Mouse (Mus musculus) embryonic facial prominence, embryonic 14.5 days (tissue): ENCODE results near the gene Inpp5e. TPM values are rescaled to one million over a fixed set of nuclear protein-coding genes. Genes with fewer than 3 reads are reported as not detected.
A peak's percentile ranks its signal among the peaks of the same experiment; 100 is the strongest.

ENCODE experiments used
- ATAC-seq: fragments of 200-750 bp; cut with Nextera tagmentation; 2 replicates; pipeline ENCODE4 v1.8.0; 2017; ENCODE audit warnings: low read depth, moderate number of reproducible peaks, moderate TSS enrichment
- DNase-seq: peaks from one replicate; pipeline ENCODE4 v3.0.0-alpha.2; 2015; ENCODE audit warnings: low spot score
- H3K27ac ChIP-seq: fragments of 300-500 bp; sonication (generic); replicated peaks from 2 replicates; pipeline ENCODE4 v1.5.1; 2014; ENCODE audit warnings: low read depth, mild to moderate bottlenecking, low read length, moderate library complexity
- H3K27me3 ChIP-seq: fragments of 300-500 bp; sonication (generic); replicated peaks from 2 replicates; pipeline ENCODE4 v1.6.1; 2014; ENCODE audit warnings: low read length; ENCODE audit not compliant: control insufficient read depth, insufficient read depth
- H3K36me3 ChIP-seq: fragments of 300-500 bp; sonication (generic); 2 replicates; pipeline ENCODE4 v1.6.1; 2014; ENCODE audit warnings: low read length, mixed read lengths; ENCODE audit not compliant: control insufficient read depth, insufficient read depth
- H3K4me1 ChIP-seq: fragments of 300-500 bp; sonication (generic); 2 replicates; pipeline ENCODE4 v1.6.1; 2014; ENCODE audit warnings: antibody characterized with exemption, low read length; ENCODE audit not compliant: control insufficient read depth, insufficient read depth
- H3K4me2 ChIP-seq: fragments of 300-500 bp; sonication (generic); 2 replicates; pipeline ENCODE4 v1.6.1; 2014; ENCODE audit warnings: low read depth, mild to moderate bottlenecking, low read length, moderate library complexity, mixed read lengths
- H3K4me3 ChIP-seq: fragments of 300-500 bp; sonication (generic); 2 replicates; pipeline ENCODE4 v1.5.1; 2014; ENCODE audit warnings: low read depth, mild to moderate bottlenecking, low read length
- H3K9ac ChIP-seq: fragments of 300-500 bp; sonication (generic); 2 replicates; pipeline ENCODE4 v1.6.1; 2014; ENCODE audit warnings: low read depth, mild to moderate bottlenecking, low read length, moderate library complexity, mixed read lengths
- H3K9me3 ChIP-seq: fragments of 300-500 bp; sonication (generic); 2 replicates; pipeline ENCODE4 v1.6.1; 2016; ENCODE audit warnings: low read length; ENCODE audit not compliant: control insufficient read depth
- WGBS: fragments of 180-500 bp; shearing (Covaris S2); extraction: QIAGEN DNeasy Blood & Tissue Kit; methylation state at CpG from one replicate; pipeline ENCODE4 v1.1.7; 2014; 5-methylcytosine and 5-hydroxymethylcytosine counted together
- polyA plus RNA-seq: library from polyadenylated mRNA; unstranded; fragments of >200 nt; fragmentation: Nextera tagmentation; extraction: Ambion mirVana; gene quantifications from 2 replicates; pipeline ENCODE4 v1.2.1, GENCODE M21; 2014

Gene Inpp5e
- polyA plus RNA-seq, 1 experiment from 2014 or later, result 17.8 TPM

DNA sequence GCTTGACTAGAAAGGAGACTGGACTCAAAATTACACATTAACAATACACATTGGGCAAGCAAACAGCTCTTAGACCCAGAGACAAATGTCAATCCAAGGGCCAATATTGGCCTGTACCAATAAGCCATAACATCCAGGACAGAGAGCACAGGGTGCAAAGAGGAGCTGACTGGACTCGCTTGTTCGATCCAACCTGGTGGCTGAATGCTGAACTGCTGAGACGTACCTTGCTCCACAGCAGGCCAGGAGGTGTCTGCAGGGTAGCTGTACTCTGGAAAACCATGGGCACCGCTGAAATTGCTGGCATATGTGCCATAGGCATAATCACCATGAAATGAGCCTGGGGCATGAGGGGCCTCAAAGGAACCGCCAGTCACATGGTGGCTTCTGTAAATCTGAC is 20.8 kb upstream of the Inpp5e start:
- 92% methylated on average over 5 of the region's 5 CpGs for WGBS
- H3K4me2 ChIP-seq, result no peak overlapping the region
- no peak overlapping the region for H3K27ac ChIP-seq
- H3K4me3 ChIP-seq, result no peak overlapping the region
- DNase-seq (no peak), ATAC-seq (no peak)
- no peaks in the 10 kb centered on the region for H3K27me3 ChIP-seq
- peaks cover 96% of the 10 kb centered on the region for H3K36me3 ChIP-seq
- no peaks in the 10 kb centered on the region for H3K9me3 ChIP-seq
- H3K4me1 ChIP-seq, result no peaks in the 10 kb centered on the region
- H3K9ac ChIP-seq, result no peak overlapping the region

DNA sequence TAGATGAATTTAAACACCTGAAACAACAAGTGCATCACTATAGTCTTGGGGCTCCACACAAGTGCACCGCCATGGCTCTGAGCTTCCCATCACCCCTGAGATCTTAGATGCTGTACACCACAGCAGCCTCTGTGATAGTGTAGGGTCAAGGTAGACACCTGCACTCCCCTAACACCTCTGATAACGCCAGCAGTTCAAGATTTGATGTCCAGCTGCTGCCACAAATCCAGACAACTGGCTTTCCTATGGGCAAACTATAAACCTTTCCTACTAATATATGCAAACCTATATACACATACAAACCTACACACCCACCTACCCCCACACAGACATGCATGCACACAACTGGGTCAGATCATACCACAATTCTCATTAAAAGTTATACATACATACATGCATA is 15.5 kb upstream of the Inpp5e start:
- DNase-seq (no peak), ATAC-seq (no peak)
- WGBS, result 91% methylated on average over 2 of the region's 2 CpGs
- H3K4me3 ChIP-seq, result no peak overlapping the region
- no peaks in the 10 kb centered on the region for H3K27me3 ChIP-seq
- no peak overlapping the region for H3K9ac ChIP-seq
- H3K27ac ChIP-seq, result no peak overlapping the region
- H3K9me3 ChIP-seq, result no peaks in the 10 kb centered on the region
- H3K4me1 ChIP-seq, result no peaks in the 10 kb centered on the region
- peaks cover 97% of the 10 kb centered on the region for H3K36me3 ChIP-seq
- H3K4me2 ChIP-seq, result no peak overlapping the region

DNA sequence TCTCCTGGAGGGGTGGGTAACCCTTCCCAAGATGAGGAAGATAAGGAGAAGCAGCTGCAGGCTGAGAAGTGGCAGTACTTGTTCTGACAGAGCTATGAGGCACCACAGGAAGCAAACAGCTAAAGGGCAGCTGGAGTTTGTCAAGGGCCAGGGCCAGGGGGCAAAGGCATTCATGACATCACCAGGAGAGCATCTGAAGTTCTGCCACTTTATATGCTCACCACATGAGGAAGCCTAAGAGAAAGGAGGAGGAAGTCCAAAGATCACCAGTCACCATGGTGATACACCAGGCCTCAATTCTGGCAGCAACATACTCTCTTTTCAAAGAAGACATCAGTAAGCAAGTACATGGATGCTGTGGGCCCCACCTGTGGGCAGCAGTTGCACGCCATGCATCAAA is 14.1 kb upstream of the Inpp5e start:
- no peak for DNase-seq
- no peaks in the 10 kb centered on the region for H3K4me1 ChIP-seq
- no peak overlapping the region for H3K9ac ChIP-seq
- H3K36me3 ChIP-seq, result peaks cover 97% of the 10 kb centered on the region
- H3K27ac ChIP-seq, result no peak overlapping the region
- no peaks in the 10 kb centered on the region for H3K9me3 ChIP-seq
- no peaks in the 10 kb centered on the region for H3K27me3 ChIP-seq
- H3K4me3 ChIP-seq, result no peak overlapping the region
- no peak for ATAC-seq
- WGBS, result 73% methylated on average over 1 of the region's 1 CpGs
- H3K4me2 ChIP-seq, result no peak overlapping the region

DNA sequence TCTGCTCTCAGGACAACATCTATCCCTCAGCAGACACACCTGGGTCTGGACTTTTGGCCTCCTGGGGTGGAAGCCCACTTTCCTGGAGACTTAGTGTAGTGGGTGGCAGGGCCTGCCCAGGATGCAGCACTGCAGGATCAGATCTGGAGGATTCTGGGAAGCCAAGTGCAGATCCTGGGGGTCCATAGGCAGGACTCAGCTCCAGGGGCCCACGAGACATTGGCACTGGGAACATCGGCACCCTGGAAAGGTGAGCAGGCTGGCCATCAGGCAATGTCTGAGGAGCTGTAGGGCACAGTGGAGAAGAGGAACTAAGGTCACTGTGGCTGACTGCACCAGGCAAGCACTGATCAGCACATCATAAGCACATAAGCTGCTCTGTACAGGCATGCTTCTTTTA is 13.0 kb upstream of the Inpp5e start:
- Histone ChIP-seq H3K9me3 (no peaks in the 10 kb centered on the region), H3K4me1 (no peaks in the 10 kb centered on the region), H3K4me2 (no peak overlapping the region), H3K36me3 (peaks cover 99% of the 10 kb centered on the region), H3K27ac (no peak overlapping the region), H3K9ac (no peak overlapping the region), H3K27me3 (no peaks in the 10 kb centered on the region), H3K4me3 (no peak overlapping the region)
- DNase-seq (no peak), ATAC-seq (no peak)
- 95% methylated on average over 2 of the region's 2 CpGs for WGBS

DNA sequence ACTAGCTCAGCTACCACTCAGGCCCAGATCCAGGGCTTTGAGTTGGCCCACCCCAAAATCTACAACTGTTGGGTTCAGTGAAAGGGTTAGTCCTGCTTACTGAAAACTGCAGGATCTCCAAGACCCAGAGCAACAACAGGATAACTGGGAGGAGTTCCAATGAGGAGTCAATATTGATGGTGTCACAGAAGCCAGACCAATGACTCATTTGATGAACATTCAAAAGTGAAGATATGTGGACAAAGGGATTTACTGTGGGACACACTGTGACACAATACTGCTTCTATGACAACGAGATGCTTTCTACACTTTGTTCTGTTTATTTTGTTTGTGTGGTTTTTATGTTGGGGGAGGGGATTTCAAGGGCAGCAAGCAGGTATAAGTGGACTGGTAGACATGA is 9.1 kb upstream of the Inpp5e start:
- DNase-seq (no peak), ATAC-seq (no peak)
- H3K4me2 ChIP-seq, result no peak overlapping the region
- 81% methylated on average over 1 of the region's 1 CpGs for WGBS
- H3K9me3 ChIP-seq, result no peaks in the 10 kb centered on the region
- H3K4me1 ChIP-seq, result no peaks in the 10 kb centered on the region
- H3K36me3 ChIP-seq, result peaks cover 100% of the 10 kb centered on the region
- no peak overlapping the region for H3K9ac ChIP-seq
- H3K27me3 ChIP-seq, result no peaks in the 10 kb centered on the region
- no peak overlapping the region for H3K27ac ChIP-seq
- H3K4me3 ChIP-seq, result no peak overlapping the region

DNA sequence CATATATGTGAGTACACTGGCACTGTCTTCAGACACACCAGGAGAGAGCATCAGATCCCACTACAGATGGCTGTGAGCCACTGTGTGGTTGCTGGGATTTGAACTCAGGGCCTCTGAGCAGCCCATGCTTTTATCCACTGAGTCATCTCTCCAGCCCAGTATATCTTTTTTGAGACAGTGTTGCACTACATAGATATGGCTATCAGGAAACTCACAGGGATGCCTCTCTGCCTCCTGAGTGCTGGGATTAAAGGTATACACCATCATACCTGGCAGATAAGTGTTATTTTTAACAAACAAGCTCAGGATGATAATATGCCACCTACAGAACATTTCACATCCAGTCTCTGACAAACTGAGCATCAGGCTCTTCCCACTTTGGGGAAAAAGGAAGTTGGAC is 8.1 kb upstream of the Inpp5e start:
- Histone ChIP-seq H3K4me2 (no peak overlapping the region), H3K36me3 (peaks cover 99% of the 10 kb centered on the region), H3K4me3 (no peak overlapping the region), H3K9ac (no peak overlapping the region), H3K27ac (no peak overlapping the region), H3K9me3 (no peaks in the 10 kb centered on the region), H3K27me3 (no peaks in the 10 kb centered on the region), H3K4me1 (no peaks in the 10 kb centered on the region)
- ATAC-seq, result no peak
- DNase-seq, result no peak

DNA sequence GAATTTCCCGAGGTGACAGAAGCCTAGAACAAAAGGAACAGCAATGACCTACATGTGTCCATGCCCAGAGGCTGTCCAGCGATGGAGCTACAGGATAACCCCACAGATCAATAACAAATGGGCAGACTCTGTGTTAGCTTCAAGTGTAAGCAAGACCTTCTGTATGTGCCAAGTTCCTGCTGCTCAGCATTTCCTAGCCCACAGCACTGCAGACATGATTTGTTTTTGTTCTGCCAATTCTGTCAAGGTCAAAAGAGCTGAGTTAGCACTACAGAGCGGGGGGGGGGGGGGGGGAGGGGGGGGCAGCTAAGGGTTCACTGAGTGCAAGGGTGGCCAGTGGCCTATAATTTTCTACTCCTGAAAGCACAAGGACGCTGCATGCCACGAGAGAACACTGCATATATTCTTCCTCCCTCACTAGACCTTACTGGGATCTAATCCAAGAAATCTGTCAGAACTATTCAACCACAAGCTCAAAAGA is 2.0 kb upstream of the Inpp5e start:
- Histone ChIP-seq H3K4me3 (no peak overlapping the region), H3K4me1 (peaks cover 25% of the 10 kb centered on the region), H3K4me2 (no peak overlapping the region), H3K36me3 (peaks cover 68% of the 10 kb centered on the region), H3K27ac (peak overlapping the region; percentile 48), H3K9me3 (no peaks in the 10 kb centered on the region), H3K27me3 (no peaks in the 10 kb centered on the region), H3K9ac (no peak overlapping the region)
- peak; percentile 77 for DNase-seq
- WGBS, result 69% methylated on average over 4 of the region's 5 CpGs
- peak; percentile 24; the same call in 1 of the 2 replicates for ATAC-seq

DNA sequence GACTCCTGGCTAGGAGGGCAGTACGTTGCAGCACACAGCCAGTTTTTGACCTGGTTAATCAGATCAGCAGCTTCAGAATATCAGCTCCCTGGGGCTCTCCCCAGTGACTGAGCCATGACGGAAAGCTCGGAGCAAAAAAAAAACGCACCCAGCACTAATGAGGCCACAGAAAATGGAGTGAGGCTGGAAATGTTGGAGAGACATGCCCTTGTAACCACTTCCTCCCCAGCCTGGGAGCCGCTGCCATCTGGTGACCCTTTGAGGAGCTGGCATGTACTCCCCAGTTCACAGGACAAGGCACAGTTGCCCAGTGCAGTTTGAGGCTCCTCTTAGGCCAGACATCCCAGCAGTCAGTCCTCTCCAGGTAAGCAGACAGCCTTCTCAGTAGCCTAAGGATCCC is 1.1 kb upstream of the Inpp5e start:
- 69% methylated on average over 5 of the region's 5 CpGs for WGBS
- Histone ChIP-seq H3K4me3 (no peak overlapping the region), H3K27me3 (no peaks in the 10 kb centered on the region), H3K4me2 (no peak overlapping the region), H3K27ac (peak overlapping the region; percentile 48), H3K9me3 (no peaks in the 10 kb centered on the region), H3K4me1 (peaks cover 27% of the 10 kb centered on the region), H3K9ac (no peak overlapping the region), H3K36me3 (peaks cover 59% of the 10 kb centered on the region)
- DNase-seq, result no peak
- ATAC-seq, result no peak

DNA sequence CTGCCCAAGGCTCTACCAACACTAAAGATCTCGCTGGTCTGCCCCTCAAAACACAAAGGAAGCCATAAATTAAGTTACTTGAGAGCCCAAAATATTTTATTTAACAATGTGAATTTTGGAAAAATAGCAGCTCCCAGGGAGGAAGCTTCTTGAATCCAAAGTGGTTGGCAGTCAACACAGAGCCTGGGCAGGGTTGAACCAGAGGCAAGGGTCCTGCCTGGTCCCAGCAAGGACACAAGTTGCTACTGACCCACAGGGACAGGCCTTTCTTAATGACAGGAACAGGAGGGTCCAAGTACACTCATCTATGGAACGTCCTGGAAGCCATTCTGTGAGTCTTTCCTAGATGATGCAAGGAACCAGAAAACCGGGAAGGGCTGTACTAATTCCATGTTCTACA is 359 bp upstream of the Inpp5e start:
- Histone ChIP-seq H3K4me3 (peak overlapping the region; percentile 93), H3K27me3 (no peaks in the 10 kb centered on the region), H3K9ac (no peak overlapping the region), H3K4me1 (peaks cover 27% of the 10 kb centered on the region), H3K4me2 (peak overlapping the region; percentile 84), H3K27ac (0 out of 2 replicates have a peak overlapping the region, but pooled peaks have one; percentile 48), H3K9me3 (no peaks in the 10 kb centered on the region), H3K36me3 (peaks cover 52% of the 10 kb centered on the region)
- ATAC-seq (no peak), DNase-seq (no peak)
- 60% methylated on average over 3 of the region's 3 CpGs for WGBS
